10 mouse cellular contexts compared by ENCODE assay signal in the genomic region with DNA sequence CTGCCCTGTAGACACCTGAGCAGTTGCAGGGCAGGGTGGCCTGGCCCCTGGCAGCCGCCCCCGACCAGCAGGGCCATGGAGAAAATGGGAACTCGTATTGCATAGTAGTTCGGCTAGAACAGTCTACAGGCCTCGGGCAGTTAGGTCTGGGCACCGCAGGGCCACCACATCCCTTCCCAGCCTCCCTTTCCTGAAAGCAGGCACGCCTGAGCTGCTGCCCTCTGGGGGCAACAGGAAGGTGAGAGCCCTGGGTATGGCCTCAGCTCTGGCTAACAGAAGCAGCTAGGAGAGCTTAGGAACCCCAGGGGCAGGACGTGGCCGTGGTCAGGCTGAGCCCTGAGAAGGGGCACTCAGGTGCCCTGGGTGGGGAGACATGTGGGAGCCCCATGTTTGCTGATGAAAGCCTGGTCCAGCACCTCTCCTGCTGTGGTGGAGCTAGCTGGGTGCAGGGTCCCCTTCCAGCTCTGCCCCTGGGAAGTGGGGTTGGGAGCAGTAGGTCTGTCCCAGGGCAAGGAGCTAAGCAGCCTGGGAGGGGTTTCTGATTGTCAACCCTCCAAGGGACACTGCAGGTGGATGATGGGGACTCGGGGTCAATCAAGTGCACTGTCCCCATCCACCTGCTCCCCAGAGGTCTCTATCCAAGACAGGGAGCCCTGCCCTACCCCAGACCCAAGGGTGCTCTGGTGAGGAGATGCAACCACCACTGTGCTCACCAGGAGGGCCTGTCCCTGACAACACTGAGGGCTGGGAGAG. TPM values are rescaled to one million over a fixed set of nuclear protein-coding genes. Genes with fewer than 3 reads are reported as not detected.
DNase-seq lines count a peak whose midpoint lies in the region; ATAC-seq lines count a peak whose summit lies in the region.
"Had no signal": no experiment of that assay in that cellular context is flagged by ENCODE, and none has a peak within 500 bp of the region (broad histone marks: within the 10 kb centered on the region; RNA-seq: fewer than 3 reads in every experiment).

No protein-coding gene starts in this region.

- H3K36me3 ChIP-seq in heart, embryonic 11.5 days (ENCODE audit: control insufficient read depth, insufficient read depth, low read length) = peaks cover 44% of the 10 kb centered on the region
- H3K36me3 ChIP-seq in midbrain, embryonic 16.5 days (ENCODE audit: control insufficient read depth, insufficient read depth, low read length) = peaks cover 42% of the 10 kb centered on the region
- H3K36me3 ChIP-seq in midbrain, embryonic 14.5 days (ENCODE audit: control insufficient read depth, insufficient read depth, low read length) = peaks cover 59% of the 10 kb centered on the region
- H3K36me3 ChIP-seq in stomach, embryonic 15.5 days = peaks cover 47% of the 10 kb centered on the region

- 77% methylated on average over 10 of the region's 10 CpGs for WGBS in heart, embryonic 11.5 days (ENCODE audit: insufficient replicate concordance)
- 76% methylated on average over 10 of the region's 10 CpGs for WGBS in midbrain, embryonic 16.5 days
- 83% methylated on average over 10 of the region's 10 CpGs for WGBS in midbrain, embryonic 14.5 days
- 68% methylated on average over 10 of the region's 10 CpGs for WGBS in stomach, embryonic 15.5 days

- H3K4me3 ChIP-seq in heart, embryonic 11.5 days (ENCODE audit: low read depth, low read length) = no peak overlapping the region
- no peak overlapping the region for H3K4me3 ChIP-seq in midbrain, embryonic 16.5 days (ENCODE audit: low read depth, low read length)
- H3K4me3 ChIP-seq in midbrain, embryonic 14.5 days (replicated peaks; ENCODE audit: low read depth, low read length) = no peak overlapping the region
- no peak overlapping the region for H3K4me3 ChIP-seq in stomach, embryonic 15.5 days (replicated peaks)
- H3K4me3 ChIP-seq: forebrain, embryonic 13.5 days had no signal

- peaks cover 33% of the 10 kb centered on the region for H3K4me1 ChIP-seq in heart, embryonic 11.5 days (ENCODE audit: control insufficient read depth, insufficient read depth, low read length)
- H3K4me1 ChIP-seq in midbrain, embryonic 16.5 days (ENCODE audit: control insufficient read depth, insufficient read depth, low read length) = no peaks in the 10 kb centered on the region
- no peaks in the 10 kb centered on the region for H3K4me1 ChIP-seq in midbrain, embryonic 14.5 days (ENCODE audit: control insufficient read depth, insufficient read depth, low read length)
- peaks cover 40% of the 10 kb centered on the region for H3K4me1 ChIP-seq in stomach, embryonic 15.5 days

- no peak for ATAC-seq in heart, embryonic 11.5 days (replicated peaks; ENCODE audit: insufficient number of reproducible peaks, low FRiP score, low TSS enrichment)
- ATAC-seq in midbrain, embryonic 16.5 days = no peak
- no peak for ATAC-seq in midbrain, embryonic 14.5 days (ENCODE audit: low FRiP score, low TSS enrichment)
- no peak for ATAC-seq in stomach, embryonic 15.5 days (ENCODE audit: insufficient read depth, low FRiP score, low read depth)
- ATAC-seq: forebrain, embryonic 13.5 days had no signal

- H3K27me3 ChIP-seq in heart, embryonic 11.5 days (ENCODE audit: control insufficient read depth, insufficient read depth, low read length) = no peaks in the 10 kb centered on the region
- H3K27me3 ChIP-seq in midbrain, embryonic 16.5 days (ENCODE audit: control insufficient read depth, insufficient read depth, low read depth, low read length) = no peaks in the 10 kb centered on the region
- no peaks in the 10 kb centered on the region for H3K27me3 ChIP-seq in midbrain, embryonic 14.5 days (ENCODE audit: control insufficient read depth, insufficient read depth, low read length)
- H3K27me3 ChIP-seq in stomach, embryonic 15.5 days (replicated peaks) = no peaks in the 10 kb centered on the region
- H3K27me3 ChIP-seq: forebrain, embryonic 13.5 days had no signal

- H3K9ac ChIP-seq in heart, embryonic 11.5 days (ENCODE audit: low read depth, low read length) = 0 out of 2 replicates have a peak overlapping the region, but pooled peaks have one; percentile 1
- peak overlapping the region; percentile 30; the same call in 1 of the 2 replicates for H3K9ac ChIP-seq in midbrain, embryonic 16.5 days (ENCODE audit: low read depth, low read length)
- H3K9ac ChIP-seq in midbrain, embryonic 14.5 days (replicated peaks; ENCODE audit: low read length) = no peak overlapping the region
- H3K9ac ChIP-seq in stomach, embryonic 15.5 days = no peak overlapping the region
- H3K9ac ChIP-seq: forebrain, embryonic 13.5 days had no signal

- no peaks in the 10 kb centered on the region for H3K9me3 ChIP-seq in heart, embryonic 11.5 days (replicated peaks; ENCODE audit: control insufficient read depth, low read length)
- no peaks in the 10 kb centered on the region for H3K9me3 ChIP-seq in midbrain, embryonic 16.5 days (replicated peaks; ENCODE audit: control insufficient read depth, low read length, poor library complexity, severe bottlenecking)
- no peaks in the 10 kb centered on the region for H3K9me3 ChIP-seq in midbrain, embryonic 14.5 days (ENCODE audit: control insufficient read depth, low read length)
- no peaks in the 10 kb centered on the region for H3K9me3 ChIP-seq in stomach, embryonic 15.5 days
- H3K9me3 ChIP-seq: forebrain, embryonic 13.5 days had no signal

- intact Hi-C loops in heart, postnatal 36 days (cut with DNase I) = loop anchor here (1.0 to 2.0 kb wide), 2 partner anchors 8 to 13 kb away; partner anchors contain the start of gene Mknk2

- H3K27ac ChIP-seq in heart, embryonic 11.5 days (ENCODE audit: low read depth, low read length) = peak overlapping the region; percentile 35; the same call in 1 of the 2 replicates
- H3K27ac ChIP-seq in midbrain, embryonic 16.5 days (ENCODE audit: low read length) = no peak overlapping the region
- H3K27ac ChIP-seq in midbrain, embryonic 14.5 days (replicated peaks; ENCODE audit: low read depth, low read length) = no peak overlapping the region
- H3K27ac ChIP-seq in stomach, embryonic 15.5 days = peak overlapping the region; percentile 89
- H3K27ac ChIP-seq: forebrain, embryonic 13.5 days had no signal

- DNase-seq in heart, postnatal 36 days = no peak
- no peak for DNase-seq in midbrain, embryonic 14.5 days
- peak; percentile 35 to 57 for DNase-seq in kidney, postnatal 4 days
- DNase-seq in layer of hippocampus, postnatal 10 days (ENCODE audit: low spot score in 2 of 2) = no peak
- no peak for DNase-seq in embryo, embryonic 10.5 days (ENCODE audit: low spot score)
- DNase-seq: thymus, postnatal 4 days had no signal

- no peak overlapping the region for H3K4me2 ChIP-seq in heart, embryonic 11.5 days
- no peak overlapping the region for H3K4me2 ChIP-seq in midbrain, embryonic 16.5 days (ENCODE audit: low read length)
- H3K4me2 ChIP-seq in midbrain, embryonic 14.5 days (ENCODE audit: low read length) = no peak overlapping the region
- H3K4me2 ChIP-seq in stomach, embryonic 15.5 days = no peak overlapping the region
- H3K4me2 ChIP-seq: forebrain, embryonic 13.5 days had no signal

RNA-seq across cellular contexts. Expression of gene Btbd2, which starts 9.3 kb away (rescaled TPM):
- 37.6 and 47.0 TPM in 2 replicates for polyA plus RNA-seq in heart, embryonic 11.5 days (2014; fragmentation: Nextera tagmentation; extraction: Ambion mirVana)
- total RNA-seq in heart, postnatal 36 days (2021) = 10 to 100 TPM; 45.5 to 46.8 TPM
- 71.8 and 73.5 TPM in 2 replicates for polyA plus RNA-seq in midbrain, embryonic 16.5 days (2015; fragmentation: Nextera tagmentation; extraction: Ambion mirVana)
- 80.1 and 88.8 TPM in 2 replicates for polyA plus RNA-seq in midbrain, embryonic 14.5 days (2014; fragmentation: Nextera tagmentation; extraction: Ambion mirVana)
- 70.1 and 72.2 TPM in 2 replicates for polyA plus RNA-seq in stomach, embryonic 15.5 days (2015; fragmentation: Nextera tagmentation; extraction: Ambion mirVana)
- total RNA-seq in layer of hippocampus, postnatal 10 days (2021) = 10 to 100 TPM; 84.4 to 90.6 TPM

RNA-seq across cellular contexts. Expression of gene Mknk2, which starts 11.8 kb away (rescaled TPM):
- polyA plus RNA-seq in heart, embryonic 11.5 days (2014; fragmentation: Nextera tagmentation; extraction: Ambion mirVana) = 62.1 and 68.8 TPM in 2 replicates
- total RNA-seq in heart, postnatal 36 days (2021) = 100 to 1,000 TPM; 223 to 233 TPM
- 43.7 and 49.1 TPM in 2 replicates for polyA plus RNA-seq in midbrain, embryonic 16.5 days (2015; fragmentation: Nextera tagmentation; extraction: Ambion mirVana)
- polyA plus RNA-seq in midbrain, embryonic 14.5 days (2014; fragmentation: Nextera tagmentation; extraction: Ambion mirVana) = 46.7 and 54.2 TPM in 2 replicates
- polyA plus RNA-seq in stomach, embryonic 15.5 days (2015; fragmentation: Nextera tagmentation; extraction: Ambion mirVana) = 83.9 and 86.3 TPM in 2 replicates
- total RNA-seq in layer of hippocampus, postnatal 10 days (2021) = 10 to 100 TPM; 48.5 to 53.2 TPM

RNA-seq across cellular contexts. Expression of gene Mob3a, which starts 35.6 kb away (rescaled TPM):
- 38.9 and 39.0 TPM in 2 replicates for polyA plus RNA-seq in heart, embryonic 11.5 days (2014; fragmentation: Nextera tagmentation; extraction: Ambion mirVana)
- 1 to 10 TPM; 5.3 to 6.7 TPM for total RNA-seq in heart, postnatal 36 days (2021)
- polyA plus RNA-seq in midbrain, embryonic 16.5 days (2015; fragmentation: Nextera tagmentation; extraction: Ambion mirVana) = 61.4 and 64.3 TPM in 2 replicates
- polyA plus RNA-seq in midbrain, embryonic 14.5 days (2014; fragmentation: Nextera tagmentation; extraction: Ambion mirVana) = 45.2 and 47.3 TPM in 2 replicates
- polyA plus RNA-seq in stomach, embryonic 15.5 days (2015; fragmentation: Nextera tagmentation; extraction: Ambion mirVana) = 46.2 and 47.5 TPM in 2 replicates
- total RNA-seq in layer of hippocampus, postnatal 10 days (2021) = 10 to 100 TPM; 21.2 to 22.5 TPM

RNA-seq across cellular contexts. Expression of gene Izumo4, which starts 35.8 kb away (rescaled TPM):
- polyA plus RNA-seq in heart, embryonic 11.5 days (2014; fragmentation: Nextera tagmentation; extraction: Ambion mirVana) = 8.2 and 8.5 TPM in 2 replicates
- total RNA-seq in heart, postnatal 36 days (2021) = 1 to 10 TPM; 2.5 to 2.9 TPM
- polyA plus RNA-seq in midbrain, embryonic 16.5 days (2015; fragmentation: Nextera tagmentation; extraction: Ambion mirVana) = 44.9 and 49.5 TPM in 2 replicates
- polyA plus RNA-seq in midbrain, embryonic 14.5 days (2014; fragmentation: Nextera tagmentation; extraction: Ambion mirVana) = 22.4 and 25.1 TPM in 2 replicates
- polyA plus RNA-seq in stomach, embryonic 15.5 days (2015; fragmentation: Nextera tagmentation; extraction: Ambion mirVana) = 27.1 and 32.0 TPM in 2 replicates
- total RNA-seq in layer of hippocampus, postnatal 10 days (2021) = 10 to 100 TPM; 51.0 to 69.9 TPM

RNA-seq across cellular contexts. Expression of gene Csnk1g2, which starts 43.5 kb away (rescaled TPM):
- 64.6 and 67.6 TPM in 2 replicates for polyA plus RNA-seq in heart, embryonic 11.5 days (2014; fragmentation: Nextera tagmentation; extraction: Ambion mirVana)
- total RNA-seq in heart, postnatal 36 days (2021) = 100 to 1,000 TPM; 111 to 119 TPM
- 79.9 and 96.8 TPM in 2 replicates for polyA plus RNA-seq in midbrain, embryonic 16.5 days (2015; fragmentation: Nextera tagmentation; extraction: Ambion mirVana)
- polyA plus RNA-seq in midbrain, embryonic 14.5 days (2014; fragmentation: Nextera tagmentation; extraction: Ambion mirVana) = 74.1 and 98.5 TPM in 2 replicates
- 134 and 148 TPM in 2 replicates for polyA plus RNA-seq in stomach, embryonic 15.5 days (2015; fragmentation: Nextera tagmentation; extraction: Ambion mirVana)
- 100 to 1,000 TPM; 146 to 157 TPM for total RNA-seq in layer of hippocampus, postnatal 10 days (2021)

Comparison
In these comparisons a context has a peak if more than half of its experiments do, and no peak if none do; other contexts are left out.
1. H3K9ac ChIP-seq: peak in heart, embryonic 11.5 days (single experiment) and midbrain, embryonic 16.5 days (single experiment); none in midbrain, embryonic 14.5 days (single experiment) and stomach, embryonic 15.5 days (single experiment).
2. H3K27ac ChIP-seq: peak in heart, embryonic 11.5 days (single experiment) and stomach, embryonic 15.5 days (single experiment); none in midbrain, embryonic 16.5 days (single experiment) and midbrain, embryonic 14.5 days (single experiment).
3. DNase-seq: peak in kidney, postnatal 4 days (2 of 2); none in heart, postnatal 36 days (0 of 2), midbrain, embryonic 14.5 days (single experiment), layer of hippocampus, postnatal 10 days (0 of 2) and embryo, embryonic 10.5 days (single experiment).